Mouse (Mus musculus) bone marrow macrophage, adult 2 months (primary cell): ENCODE results near the gene Srp54c. TPM values are rescaled to one million over a fixed set of nuclear protein-coding genes. Genes with fewer than 3 reads are reported as not detected.
A peak's percentile ranks its signal among the peaks of the same experiment; 100 is the strongest.

ENCODE experiments used
- H3K27ac ChIP-seq: 2 replicates; pipeline ENCODE4 v1.5.1; 2012; ENCODE audit warnings: low read depth, low read length; ENCODE audit not compliant: insufficient read depth
- H3K4me1 ChIP-seq: 2 replicates; pipeline ENCODE4 v1.6.1; 2012; ENCODE audit warnings: low read length; ENCODE audit not compliant: control insufficient read depth, insufficient read depth
- H3K4me3 ChIP-seq: 2 replicates; pipeline ENCODE4 v1.5.1; 2012; ENCODE audit warnings: mild to moderate bottlenecking, low read length, moderate library complexity; ENCODE audit not compliant: insufficient read depth
- CTCF ChIP-seq: IDR thresholded peaks from 2 replicates; pipeline ENCODE4 v1.5.1; 2012; ENCODE audit warnings: low read depth, mild to moderate bottlenecking, low read length, moderate library complexity
- POLR2A ChIP-seq: IDR thresholded peaks from 2 replicates; pipeline ENCODE4 v1.6.1; 2012; ENCODE audit warnings: mild to moderate bottlenecking, low read depth, low read length, borderline replicate concordance
- polyA plus RNA-seq: library from polyadenylated mRNA; stranded (reverse); fragments of >200 nt; gene quantifications from 2 replicates; pipeline ENCODE4 v1.2.4, GENCODE M21; 2012; ENCODE audit not compliant: missing spikeins, insufficient read depth, insufficient read length

The Srp54c gene
- polyA plus RNA-seq, 1 experiment, result 66.9 TPM

GRCm38 (mm10) chr12:55298112-55298511 lies 68.1 kb downstream of the Srp54c start:
- no peak for TF ChIP-seq POLR2A
- Histone ChIP-seq H3K27ac (no peak overlapping the region), H3K4me3 (no peak overlapping the region), H3K4me1 (peaks cover 21% of the 10 kb centered on the region)

DNA sequence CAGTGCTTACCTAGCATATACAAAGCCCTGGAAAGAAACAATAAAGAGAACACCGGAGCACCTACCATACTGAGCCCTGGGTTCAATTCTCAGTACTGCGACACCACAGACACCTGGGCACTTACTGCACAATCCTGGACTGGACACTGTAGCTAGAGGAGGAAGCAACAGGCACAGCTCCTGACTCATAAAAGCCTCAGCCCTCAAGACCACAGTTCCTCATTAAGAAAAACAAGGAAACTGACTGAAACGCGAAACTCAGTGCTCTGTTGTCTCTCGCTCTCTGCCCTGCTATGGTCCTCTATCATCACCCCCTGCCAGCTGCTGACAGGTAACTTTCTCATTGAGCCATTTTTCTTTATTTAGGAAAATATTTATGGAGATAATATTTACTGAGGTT lies 69.4 kb downstream of the Srp54c start, which contains the start of gene 1110008L16Rik:
Gene 1110008L16Rik, plus strand, starts transcription at position 242 of the 400 bp plus-strand sequence.
- peaks cover 25% of the 10 kb centered on the region for H3K4me1 ChIP-seq
- TF ChIP-seq CTCF, result no peak
- TF ChIP-seq POLR2A, result no peak
- peak within 1 kb of the TSS; percentile 17 for H3K27ac ChIP-seq
- H3K4me3 ChIP-seq, result peak within 1 kb of the TSS; percentile 3; the same call in 1 of the 2 replicates

GRCm38 (mm10) chr12:55300820-55301351 lies 70.9 kb downstream of the Srp54c start:
- TF ChIP-seq POLR2A (no peak), CTCF (no peak)
- peak overlapping the region; percentile 69 for H3K4me3 ChIP-seq
- H3K27ac ChIP-seq, result no peak overlapping the region
- H3K4me1 ChIP-seq, result peaks cover 25% of the 10 kb centered on the region

- H3K27ac ChIP-seq, result peak overlapping the region; percentile 92
- TF ChIP-seq POLR2A (no peak), CTCF (no peak)
- H3K4me3 ChIP-seq, result peak overlapping the region; percentile 69
- peaks cover 25% of the 10 kb centered on the region for H3K4me1 ChIP-seq
Measured at GRCm38 (mm10) chr12:55301472-55302300, 71.7 kb downstream of the Srp54c start.

DNA sequence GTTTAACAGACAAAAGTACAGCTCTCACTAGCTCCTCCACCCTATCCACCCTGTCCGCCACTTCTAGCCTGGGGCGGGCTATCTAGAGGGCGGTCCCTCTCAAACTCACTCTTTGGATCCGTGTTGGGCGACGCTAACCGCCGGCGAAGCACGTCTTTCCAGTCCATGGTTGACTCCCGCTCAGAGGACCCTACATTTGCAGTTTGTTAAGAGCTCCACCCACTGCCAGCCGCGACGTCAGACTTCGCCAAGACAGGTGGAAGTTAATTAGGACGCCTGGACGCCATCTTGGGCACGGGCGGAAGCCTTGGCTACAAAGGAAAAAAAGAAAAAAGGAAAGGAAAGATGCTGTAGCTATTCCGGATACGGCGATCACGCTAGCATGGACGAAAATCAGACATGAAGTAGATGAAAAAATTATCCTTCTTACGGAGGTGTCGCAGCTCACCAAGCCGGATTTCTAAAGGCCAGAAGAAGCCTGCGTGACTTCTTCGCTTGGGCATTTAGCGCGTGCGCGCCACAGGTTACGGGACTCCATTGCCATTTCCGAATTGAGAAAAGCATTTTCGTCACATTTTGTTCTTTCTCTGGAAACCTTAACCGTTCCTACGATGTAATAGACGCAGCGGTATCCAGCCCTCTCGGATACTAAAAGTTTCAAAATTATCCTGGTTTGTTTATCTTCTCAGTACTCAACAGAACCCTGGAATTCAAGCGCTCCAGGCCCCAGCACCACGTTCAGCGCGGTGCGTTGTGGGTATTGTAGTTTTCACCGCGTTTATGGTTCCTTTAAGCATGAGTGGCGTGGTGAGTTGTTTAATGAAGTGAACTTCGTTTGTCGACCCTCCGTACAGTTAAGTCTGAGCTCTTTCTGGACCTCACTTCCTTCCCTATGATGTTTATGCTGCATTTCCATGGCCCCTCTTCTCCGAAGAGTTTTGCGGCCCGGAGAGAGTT lies 72.8 kb downstream of the Srp54c start, which contains the start of gene Ppp2r3c:
Gene Ppp2r3c, minus strand, starts transcription at position 514 of the 957 bp plus-strand sequence.
- Histone ChIP-seq H3K4me1 (peaks cover 25% of the 10 kb centered on the region), H3K4me3 (peak within 1 kb of the TSS; percentile 69), H3K27ac (peak within 1 kb of the TSS; percentile 92)
- no peak for TF ChIP-seq CTCF
- peak; percentile 77; the same call in 1 of the 2 replicates for TF ChIP-seq POLR2A

DNA sequence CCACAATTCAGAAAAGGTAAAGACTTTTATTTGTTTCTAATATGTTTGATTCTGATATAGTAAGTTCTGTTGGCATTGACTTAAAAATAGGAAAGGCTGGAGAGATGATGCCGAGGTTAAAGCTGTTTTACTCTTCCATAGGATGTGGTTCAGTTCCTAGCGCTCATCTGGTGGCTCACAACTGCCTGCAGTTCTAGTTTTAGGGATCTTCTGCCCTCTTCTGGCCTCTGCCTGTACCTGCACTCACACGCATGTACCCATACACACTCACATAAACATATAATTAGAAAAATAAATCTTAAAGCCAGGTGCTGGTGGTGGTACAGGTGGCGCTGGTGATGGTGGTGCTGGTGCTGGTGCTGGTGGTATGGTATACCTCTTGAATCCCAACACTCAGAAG lies 76.4 kb downstream of the Srp54c start:
- TF ChIP-seq POLR2A (no peak), CTCF (no peak)
- H3K4me1 ChIP-seq, result peaks cover 6% of the 10 kb centered on the region
- H3K4me3 ChIP-seq, result no peak overlapping the region
- H3K27ac ChIP-seq, result no peak overlapping the region

GRCm38 (mm10) chr12:55307566-55307965 lies 77.6 kb downstream of the Srp54c start:
- no peak overlapping the region for H3K4me3 ChIP-seq
- TF ChIP-seq CTCF (no peak), POLR2A (no peak)
- H3K27ac ChIP-seq, result no peak overlapping the region
- peaks cover 4% of the 10 kb centered on the region; the same call in 1 of the 2 replicates for H3K4me1 ChIP-seq

DNA sequence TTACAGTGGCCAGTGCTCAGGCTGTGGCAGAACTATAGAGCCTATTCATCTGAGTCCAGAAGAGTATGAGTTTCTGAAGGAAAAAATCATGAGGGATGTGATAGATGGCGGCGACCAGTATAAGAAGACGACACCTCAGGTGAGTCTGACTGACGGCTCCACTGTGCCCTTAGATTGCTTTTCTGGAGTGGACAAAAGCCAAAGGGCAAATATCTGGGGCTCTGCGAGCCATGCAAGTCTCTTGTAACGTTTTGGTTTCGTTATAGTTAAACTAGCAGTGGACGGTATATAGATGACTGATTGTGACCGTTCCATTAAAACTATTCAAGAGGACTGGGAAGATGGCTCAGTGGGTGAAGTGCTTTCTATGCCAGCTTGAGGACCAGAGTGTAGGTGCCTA lies 78.8 kb downstream of the Srp54c start:
- H3K4me1 ChIP-seq, result peaks cover 4% of the 10 kb centered on the region; the same call in 1 of the 2 replicates
- TF ChIP-seq CTCF (no peak), POLR2A (no peak)
- no peak overlapping the region for H3K4me3 ChIP-seq
- H3K27ac ChIP-seq, result no peak overlapping the region

DNA sequence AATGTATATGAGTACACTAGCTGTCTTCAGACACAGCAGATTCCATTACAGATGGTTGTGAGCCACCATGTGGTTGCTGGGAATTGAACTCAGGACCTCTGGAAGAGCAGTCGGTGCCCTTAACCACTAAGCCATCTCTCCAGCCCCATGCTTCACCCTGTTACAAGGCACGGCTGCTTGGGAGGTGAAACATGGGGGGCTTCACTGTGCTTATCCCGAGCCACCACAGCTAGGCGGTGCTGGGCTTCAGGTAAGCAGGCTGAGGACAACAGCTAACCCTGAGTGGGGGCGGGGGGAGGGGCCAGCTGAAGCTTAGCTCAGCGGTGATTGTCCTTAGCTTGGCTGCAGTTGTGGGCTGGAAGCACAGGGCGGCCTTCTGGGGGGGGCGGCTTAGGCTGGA lies 79.5 kb downstream of the Srp54c start:
- Histone ChIP-seq H3K4me3 (no peak overlapping the region), H3K4me1 (no peaks in the 10 kb centered on the region), H3K27ac (no peak overlapping the region)
- TF ChIP-seq CTCF (no peak), POLR2A (no peak)
